Mouse (Mus musculus): ENCODE measurements around the gene C130050O18Rik. TPM values are rescaled to one million over a fixed set of nuclear protein-coding genes. Genes with fewer than 3 reads are reported as not detected.

The C130050O18Rik gene
- total and polyA plus RNA-seq, 2 experiments from 2014 or later: 0.31 to 1.7 TPM

DNA sequence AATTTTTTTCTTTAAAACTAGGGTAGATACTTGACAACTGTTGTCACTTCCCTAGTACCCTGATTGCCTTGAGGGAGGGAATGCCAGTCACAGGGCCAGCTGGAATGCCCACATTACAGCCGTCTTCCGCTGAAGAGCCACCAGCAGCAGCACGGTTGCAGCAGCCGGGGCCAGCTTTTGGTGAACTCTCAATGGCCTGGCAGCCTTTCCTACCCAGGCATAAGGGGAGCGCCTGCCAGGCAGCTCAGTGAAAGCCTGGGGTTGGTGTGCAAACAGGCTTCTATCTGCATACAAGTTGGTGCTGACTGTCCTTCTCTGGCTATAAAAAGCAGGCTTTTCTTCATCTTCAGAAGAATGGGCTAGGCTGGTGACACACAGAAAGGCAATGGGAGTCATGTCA, 35.4 kb downstream of the C130050O18Rik start:
- Histone ChIP-seq H3K9me3 (replicated peaks; ENCODE audit: control insufficient read depth, low read length) (no peaks in the 10 kb centered on the region), H3K4me3 (ENCODE audit: low read depth, low read length) (no peak overlapping the region), H3K27ac (ENCODE audit: low read depth) (no peak overlapping the region), H3K27me3 (ENCODE audit: control insufficient read depth, insufficient read depth, low read length) (no peaks in the 10 kb centered on the region), H3K4me2 (ENCODE audit: low read depth, low read length) (no peak overlapping the region), H3K9ac (replicated peaks; ENCODE audit: low read depth, low read length) (no peak overlapping the region), H3K4me1 (ENCODE audit: control insufficient read depth, insufficient read depth) (peaks cover 7% of the 10 kb centered on the region; the same call in 1 of the 2 replicates), H3K36me3 (replicated peaks; ENCODE audit: control insufficient read depth, insufficient read depth, low read length) (no peaks in the 10 kb centered on the region)
- WGBS: 40% methylated on average over 5 of the region's 5 CpGs
- no peak for TF ChIP-seq CTCF (IDR thresholded peaks at IDR 0.05; ENCODE audit: low read depth)
- no peak for TF ChIP-seq EP300 (IDR thresholded peaks at IDR 0.05; ENCODE audit: low read depth)
- DNase-seq (ENCODE audit: low spot score): no peak
- 0 out of 2 replicates have a peak, but pooled peaks have one; percentile 24 for ATAC-seq (ENCODE audit: insufficient read depth, low read depth)

DNA sequence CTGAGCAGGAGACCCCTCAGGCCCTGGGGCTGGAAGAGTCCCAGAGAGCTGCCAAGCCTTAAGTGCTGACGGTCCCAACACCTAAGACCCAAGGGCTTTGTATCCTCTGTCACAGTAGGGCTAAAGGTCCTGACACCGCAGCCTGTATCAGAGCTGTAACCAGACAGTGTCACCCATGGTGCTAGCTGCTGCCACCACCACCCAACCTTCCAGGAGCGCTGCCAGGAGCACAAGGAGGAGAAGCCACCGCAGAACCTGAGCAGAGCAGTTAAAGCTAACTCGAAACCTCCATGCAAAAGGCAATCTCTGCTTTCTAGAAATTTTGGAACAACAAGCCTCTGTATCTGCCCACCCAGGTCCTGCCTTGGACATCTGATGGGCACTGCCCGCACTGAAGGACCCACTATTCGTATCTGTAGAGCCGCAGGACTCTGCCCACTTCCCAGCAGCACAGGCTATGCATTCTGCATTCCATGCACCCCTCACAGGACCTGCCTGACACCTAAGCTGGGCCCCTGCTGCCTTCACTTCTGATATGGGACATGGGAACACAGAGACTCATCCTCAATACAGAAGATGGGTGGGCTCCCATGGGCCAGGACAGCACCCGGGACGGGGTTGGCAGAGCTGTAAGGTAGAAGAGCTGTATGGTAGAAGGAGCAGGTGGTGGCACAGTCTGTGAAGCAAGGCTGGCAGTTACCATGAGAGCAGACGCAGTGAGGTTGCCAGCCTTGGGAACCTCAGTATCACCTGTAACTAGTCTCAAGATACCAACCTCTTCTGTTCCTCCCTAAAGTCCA, 36.0 kb downstream of the C130050O18Rik start:
- H3K9me3 ChIP-seq (replicated peaks; ENCODE audit: control insufficient read depth, low read length): no peaks in the 10 kb centered on the region
- ATAC-seq (ENCODE audit: insufficient read depth, low read depth) (no peak; the same call in 1 of the 2 replicates), DNase-seq (ENCODE audit: low spot score) (no peak)
- no peak overlapping the region for H3K4me2 ChIP-seq (ENCODE audit: low read depth, low read length)
- no peak overlapping the region for H3K4me3 ChIP-seq (ENCODE audit: low read depth, low read length)
- no peak overlapping the region for H3K27ac ChIP-seq (ENCODE audit: low read depth)
- WGBS: 83% methylated on average over 11 of the region's 11 CpGs
- TF ChIP-seq EP300 (IDR thresholded peaks at IDR 0.05; ENCODE audit: low read depth): no peak
- peaks cover 7% of the 10 kb centered on the region; the same call in 1 of the 2 replicates for H3K4me1 ChIP-seq (ENCODE audit: control insufficient read depth, insufficient read depth)
- H3K27me3 ChIP-seq (ENCODE audit: control insufficient read depth, insufficient read depth, low read length): no peaks in the 10 kb centered on the region
- H3K36me3 ChIP-seq (replicated peaks; ENCODE audit: control insufficient read depth, insufficient read depth, low read length): no peaks in the 10 kb centered on the region
- no peak overlapping the region for H3K9ac ChIP-seq (replicated peaks; ENCODE audit: low read depth, low read length)

DNA sequence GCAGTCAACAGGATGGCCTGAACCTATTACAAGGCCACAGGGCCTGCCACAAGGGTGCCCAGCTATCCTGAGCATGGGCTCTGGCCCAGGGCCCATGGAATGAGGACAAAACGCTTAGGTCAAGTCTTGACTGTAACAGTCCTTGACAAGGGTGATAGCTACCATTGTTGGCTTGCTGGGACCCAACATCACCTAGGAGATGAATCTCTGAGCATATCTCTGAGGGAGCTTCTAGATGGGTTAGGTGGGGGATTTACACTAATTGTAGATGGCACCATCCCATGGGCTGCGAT, 36.6 kb downstream of the C130050O18Rik start:
- Histone ChIP-seq H3K27ac (ENCODE audit: low read depth) (no peak overlapping the region), H3K4me2 (ENCODE audit: low read depth, low read length) (no peak overlapping the region), H3K9me3 (replicated peaks; ENCODE audit: control insufficient read depth, low read length) (no peaks in the 10 kb centered on the region), H3K9ac (replicated peaks; ENCODE audit: low read depth, low read length) (no peak overlapping the region), H3K36me3 (replicated peaks; ENCODE audit: control insufficient read depth, insufficient read depth, low read length) (no peaks in the 10 kb centered on the region), H3K4me1 (ENCODE audit: control insufficient read depth, insufficient read depth) (peaks cover 7% of the 10 kb centered on the region; the same call in 1 of the 2 replicates), H3K4me3 (ENCODE audit: low read depth, low read length) (no peak overlapping the region), H3K27me3 (ENCODE audit: control insufficient read depth, insufficient read depth, low read length) (no peaks in the 10 kb centered on the region)
- no peak for ATAC-seq (ENCODE audit: insufficient read depth, low read depth)
- WGBS: 78% methylated on average over 2 of the region's 2 CpGs
- TF ChIP-seq EP300 (IDR thresholded peaks at IDR 0.05; ENCODE audit: low read depth) (no peak), CTCF (IDR thresholded peaks at IDR 0.05; ENCODE audit: low read depth) (no peak)
- DNase-seq (ENCODE audit: low spot score): no peak

DNA sequence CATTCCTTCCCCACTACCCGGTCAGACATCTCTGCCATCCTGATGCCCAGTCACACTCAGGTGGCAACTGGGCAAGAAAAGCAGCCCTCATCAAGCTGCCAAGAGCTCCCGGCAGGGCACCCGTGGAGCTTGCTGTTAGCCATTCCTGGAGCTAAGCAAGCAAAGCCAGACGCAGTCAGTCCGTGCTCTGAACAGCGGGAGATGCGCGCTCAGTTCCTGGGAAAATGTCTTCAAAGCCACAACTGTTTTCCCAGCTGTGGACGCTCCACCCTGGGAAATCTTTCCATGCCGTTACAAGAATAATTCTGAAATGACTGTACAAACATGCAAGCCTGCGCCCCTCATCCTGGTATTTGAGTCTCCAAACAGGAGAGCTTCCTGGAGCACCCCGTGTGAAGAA, 37.3 kb downstream of the C130050O18Rik start:
- no peaks in the 10 kb centered on the region for H3K27me3 ChIP-seq (ENCODE audit: control insufficient read depth, insufficient read depth, low read length)

DNA sequence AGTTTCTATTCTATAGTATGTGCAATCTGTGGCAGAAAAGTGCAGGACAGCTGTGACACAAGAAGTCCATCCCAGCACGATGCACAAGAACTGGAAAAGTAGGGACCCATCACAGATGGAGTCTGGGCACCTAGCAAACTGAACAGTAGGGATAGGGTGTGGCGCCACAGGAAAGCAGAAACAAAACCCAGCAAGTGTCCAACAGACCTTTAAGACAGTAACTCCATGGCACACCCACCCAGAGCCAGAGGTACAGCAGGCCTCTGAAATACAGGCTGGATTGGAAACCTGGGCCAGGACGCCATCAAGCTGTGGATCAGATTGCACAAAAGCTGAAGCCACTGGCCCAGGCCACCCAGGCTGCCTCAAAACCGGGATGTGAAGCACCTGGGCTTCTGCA, 37.9 kb downstream of the C130050O18Rik start:
- Histone ChIP-seq H3K4me2 (ENCODE audit: low read depth, low read length) (no peak overlapping the region), H3K27ac (ENCODE audit: low read depth) (no peak overlapping the region), H3K4me3 (ENCODE audit: low read depth, low read length) (no peak overlapping the region), H3K27me3 (ENCODE audit: control insufficient read depth, insufficient read depth, low read length) (no peaks in the 10 kb centered on the region), H3K4me1 (ENCODE audit: control insufficient read depth, insufficient read depth) (peaks cover 7% of the 10 kb centered on the region; the same call in 1 of the 2 replicates), H3K9me3 (replicated peaks; ENCODE audit: control insufficient read depth, low read length) (no peaks in the 10 kb centered on the region), H3K36me3 (replicated peaks; ENCODE audit: control insufficient read depth, insufficient read depth, low read length) (no peaks in the 10 kb centered on the region), H3K9ac (replicated peaks; ENCODE audit: low read depth, low read length) (no peak overlapping the region)
- ATAC-seq (ENCODE audit: insufficient read depth, low read depth): no peak
- DNase-seq (ENCODE audit: low spot score): no peak
- TF ChIP-seq CTCF (IDR thresholded peaks at IDR 0.05; ENCODE audit: low read depth) (no peak), EP300 (IDR thresholded peaks at IDR 0.05; ENCODE audit: low read depth) (no peak)
- WGBS: 81% methylated on average over 4 of the region's 4 CpGs

More for the DNA sequence above, 37.3 kb downstream of the C130050O18Rik start:
- no peak overlapping the region for H3K9ac ChIP-seq (replicated peaks; ENCODE audit: low read depth, low read length)
- H3K4me1 ChIP-seq (ENCODE audit: control insufficient read depth, insufficient read depth): peaks cover 7% of the 10 kb centered on the region; the same call in 1 of the 2 replicates
- whole genome bisulfite sequencing: 66% methylated on average over 12 of the region's 12 CpGs
- no peaks in the 10 kb centered on the region for H3K36me3 ChIP-seq (replicated peaks; ENCODE audit: control insufficient read depth, insufficient read depth, low read length)
- no peak for TF ChIP-seq EP300 (IDR thresholded peaks at IDR 0.05; ENCODE audit: low read depth)
- no peak for TF ChIP-seq CTCF (IDR thresholded peaks at IDR 0.05; ENCODE audit: low read depth)
- H3K4me3 ChIP-seq (ENCODE audit: low read depth, low read length): no peak overlapping the region
- no peak overlapping the region for H3K27ac ChIP-seq (ENCODE audit: low read depth)
- ATAC-seq (ENCODE audit: insufficient read depth, low read depth) (no peak), DNase-seq (ENCODE audit: low spot score) (no peak)
- no peak overlapping the region for H3K4me2 ChIP-seq (ENCODE audit: low read depth, low read length)
- no peaks in the 10 kb centered on the region for H3K9me3 ChIP-seq (replicated peaks; ENCODE audit: control insufficient read depth, low read length)

DNA sequence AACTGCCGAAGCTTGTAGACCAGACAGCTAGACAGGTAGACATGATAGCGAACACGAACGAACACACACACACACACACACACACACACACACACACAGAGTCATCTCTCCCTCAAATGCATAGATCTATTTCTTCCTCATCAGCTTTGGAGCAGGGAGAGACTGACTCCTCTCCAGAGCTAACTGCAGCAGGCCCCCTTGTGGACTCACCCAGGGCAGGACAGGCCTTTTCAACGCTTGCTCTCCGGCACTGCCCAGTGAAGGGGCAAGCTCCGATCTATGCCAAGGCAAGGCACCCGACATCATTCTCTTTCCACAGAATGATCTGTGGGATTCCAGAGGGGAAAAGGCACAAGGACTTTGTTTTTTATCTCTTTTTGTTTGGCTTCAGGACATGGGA, 40.2 kb downstream of the C130050O18Rik start:
- H3K27me3 ChIP-seq (ENCODE audit: control insufficient read depth, insufficient read depth, low read length): no peaks in the 10 kb centered on the region
- no peak overlapping the region for H3K4me3 ChIP-seq (ENCODE audit: low read depth, low read length)
- H3K9ac ChIP-seq (replicated peaks; ENCODE audit: low read depth, low read length): no peak overlapping the region
- DNase-seq (ENCODE audit: low spot score) (no peak), ATAC-seq (ENCODE audit: insufficient read depth, low read depth) (no peak)
- WGBS: 72% methylated on average over 8 of the region's 8 CpGs
- H3K4me1 ChIP-seq (ENCODE audit: control insufficient read depth, insufficient read depth): peaks cover 13% of the 10 kb centered on the region
- H3K4me2 ChIP-seq (ENCODE audit: low read depth, low read length): no peak overlapping the region
- H3K9me3 ChIP-seq (replicated peaks; ENCODE audit: control insufficient read depth, low read length): no peaks in the 10 kb centered on the region
- TF ChIP-seq CTCF (IDR thresholded peaks at IDR 0.05; ENCODE audit: low read depth) (peak; percentile 54), EP300 (IDR thresholded peaks at IDR 0.05; ENCODE audit: low read depth) (no peak)
- H3K36me3 ChIP-seq (replicated peaks; ENCODE audit: control insufficient read depth, insufficient read depth, low read length): no peaks in the 10 kb centered on the region
- H3K27ac ChIP-seq (ENCODE audit: low read depth): no peak overlapping the region

Measured in heart, postnatal 0 days (tissue).